Mouse (Mus musculus): ENCODE measurements around the gene Ttc28. TPM values are rescaled to one million over a fixed set of nuclear protein-coding genes. Genes with fewer than 3 reads are reported as not detected.
A peak's percentile ranks its signal among the peaks of the same experiment; 100 is the strongest.

The Ttc28 gene
- total RNA-seq, 2 experiments from 2014 or later, result 13.5 to 15.3 TPM

DNA sequence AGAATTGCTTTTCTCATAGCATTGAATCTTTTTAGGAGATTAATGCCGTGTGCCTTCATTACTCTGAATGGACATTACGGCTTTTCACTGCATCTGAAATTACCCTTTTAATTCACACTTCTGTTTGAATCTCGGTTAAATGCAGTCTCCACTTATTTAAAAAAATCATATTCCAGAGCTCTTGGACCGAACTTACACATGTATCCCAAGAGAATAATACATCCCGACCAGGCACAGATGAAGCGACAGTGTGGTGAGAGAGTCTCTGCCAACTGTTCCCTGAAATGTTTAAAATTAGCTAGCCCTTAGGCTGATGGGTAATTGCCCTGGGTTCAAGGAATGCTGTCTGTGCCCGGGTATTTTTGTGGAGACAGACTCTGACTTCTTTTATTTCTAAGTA, 118.1 kb downstream of the Ttc28 start:
- no peak for DNase-seq
- intact Hi-C loops (cut with DNase I), result no loop called here

DNA sequence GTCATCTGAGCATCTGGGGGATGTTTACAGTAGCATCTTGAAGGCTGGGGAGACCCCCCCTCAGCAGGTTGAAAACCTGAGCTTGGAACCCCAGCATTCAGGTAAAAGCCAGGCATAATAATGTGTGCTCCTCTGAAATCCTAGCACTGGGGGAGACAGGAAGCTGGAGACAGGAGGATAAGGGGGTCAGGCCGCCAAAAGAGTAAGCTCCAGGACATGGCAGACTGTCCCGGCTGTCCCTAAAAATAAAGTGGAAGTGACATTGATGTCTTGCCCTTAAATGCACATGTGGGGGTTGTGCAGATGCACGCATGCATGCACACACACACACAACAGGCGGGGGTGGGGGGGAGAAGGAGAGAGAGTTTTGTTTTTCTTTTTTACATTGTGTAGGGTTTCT, 118.7 kb downstream of the Ttc28 start:
- no peak for DNase-seq
- intact Hi-C loops (cut with DNase I), result no loop called here

DNA sequence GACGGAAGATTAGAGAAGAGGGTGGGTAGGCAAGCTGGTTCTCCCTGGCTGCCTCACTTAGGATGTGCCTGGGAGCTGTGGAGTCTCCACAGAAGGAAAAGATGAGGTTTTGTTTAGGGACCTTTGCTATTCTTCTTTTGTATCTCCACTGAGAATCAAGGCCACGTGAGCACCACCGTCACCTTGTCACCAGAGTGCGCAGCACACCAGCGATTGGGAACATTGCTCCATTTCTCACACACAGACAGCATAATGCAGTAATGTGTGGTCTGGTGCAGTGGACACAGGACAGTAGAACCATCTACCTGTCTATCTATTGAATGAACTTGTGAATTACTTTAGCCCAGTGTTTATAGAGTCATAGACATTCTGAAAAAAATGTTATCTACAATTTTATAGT, 121.3 kb downstream of the Ttc28 start:
- intact Hi-C loops (cut with DNase I), result no loop called here
- no peak for DNase-seq

GRCm38 (mm10) chr5:111003220-111003619, 123.6 kb downstream of the Ttc28 start:
- intact Hi-C loops (cut with DNase I), result no loop called here
- DNase-seq, result no peak

DNA sequence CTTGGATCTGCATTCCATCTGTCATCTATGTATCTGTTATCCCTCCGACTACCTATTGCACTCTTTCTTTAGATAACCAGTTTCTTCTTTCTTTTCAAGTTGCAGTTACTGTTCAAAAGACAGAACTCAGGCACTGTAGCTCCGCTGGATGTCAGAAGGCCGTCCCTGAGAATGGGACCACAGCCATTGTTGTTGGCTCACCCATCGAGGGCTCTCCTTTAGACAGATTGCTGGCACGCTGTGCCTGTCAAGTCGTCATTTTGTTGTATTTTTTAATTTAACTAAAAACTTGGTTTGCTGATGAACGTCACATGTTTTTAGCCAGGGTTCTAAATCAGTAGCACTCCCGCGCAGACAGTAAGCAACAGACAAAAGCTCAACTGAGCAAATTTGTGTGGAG, 124.1 kb downstream of the Ttc28 start:
- no peak for DNase-seq
- intact Hi-C loops (cut with DNase I), result no loop called here

GRCm38 (mm10) chr5:111006272-111007135, 126.9 kb downstream of the Ttc28 start:
- DNase-seq, result no peak
- intact Hi-C loops (cut with DNase I), result no loop called here

DNA sequence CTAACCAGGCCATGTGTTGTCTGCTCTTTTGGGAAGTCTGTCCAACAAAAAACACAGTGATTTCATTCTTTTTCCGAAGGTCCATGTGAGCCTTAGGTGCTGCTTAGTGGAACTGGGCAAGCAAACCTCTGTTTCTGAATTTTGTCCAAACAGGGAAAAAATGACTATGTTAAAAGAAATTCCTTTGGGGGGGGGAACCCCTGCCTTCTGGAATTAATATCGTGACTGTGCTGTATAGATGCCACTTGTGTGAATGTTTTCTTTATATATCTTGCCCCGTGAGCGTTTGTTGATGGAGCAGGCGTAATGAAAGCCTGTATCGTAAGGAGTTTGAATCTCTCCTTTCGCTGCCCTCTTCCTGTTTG, 127.5 kb downstream of the Ttc28 start:
- no peak for DNase-seq
- intact Hi-C loops (cut with DNase I), result no loop called here

DNA sequence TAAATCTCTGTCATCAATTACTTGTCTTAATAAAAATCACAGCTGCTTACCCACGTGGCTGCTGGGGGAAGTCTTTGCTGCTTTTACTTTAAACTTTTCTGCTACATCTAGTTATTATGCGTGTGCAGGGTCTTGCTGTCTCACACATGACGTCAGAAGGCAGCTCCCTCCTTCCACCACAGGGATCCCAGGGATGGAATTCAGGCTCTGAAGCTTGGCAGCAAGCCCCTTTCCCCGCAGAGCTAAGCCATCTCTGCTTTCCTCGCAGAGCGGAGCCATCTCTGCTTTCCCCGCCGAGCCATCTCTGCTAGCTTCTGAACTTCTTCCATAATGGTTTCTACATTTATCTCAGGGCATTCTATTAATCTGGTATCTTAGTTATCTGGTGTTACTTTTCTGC, 128.3 kb downstream of the Ttc28 start:
- intact Hi-C loops (cut with DNase I), result no loop called here
- no peak for DNase-seq

GRCm38 (mm10) chr5:111008431-111008830, 128.8 kb downstream of the Ttc28 start:
- DNase-seq, result no peak
- intact Hi-C loops (cut with DNase I), result no loop called here

DNA sequence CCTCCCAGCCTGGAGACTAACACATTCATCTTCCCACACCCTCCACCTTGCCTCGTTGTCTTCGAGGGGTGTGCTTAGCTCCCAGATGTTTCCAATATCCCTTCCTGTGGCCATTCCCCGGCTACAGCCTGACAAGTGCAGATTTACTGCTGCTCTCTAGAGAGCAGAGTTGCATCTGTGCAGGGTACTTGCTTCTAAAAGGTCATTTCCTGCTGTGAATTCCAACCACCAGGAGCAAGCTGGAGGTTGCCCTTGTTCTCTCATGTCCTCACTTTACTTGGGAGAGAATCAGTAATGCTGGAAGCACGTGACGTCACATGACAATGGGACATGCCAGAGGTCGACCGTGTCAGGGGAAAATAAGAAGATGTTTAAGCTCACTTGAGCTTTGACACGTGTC, 131.7 kb downstream of the Ttc28 start:
- DNase-seq, result peak in 1 of 2 experiments; percentile 22
- intact Hi-C loops (cut with DNase I), result no loop called here

DNA sequence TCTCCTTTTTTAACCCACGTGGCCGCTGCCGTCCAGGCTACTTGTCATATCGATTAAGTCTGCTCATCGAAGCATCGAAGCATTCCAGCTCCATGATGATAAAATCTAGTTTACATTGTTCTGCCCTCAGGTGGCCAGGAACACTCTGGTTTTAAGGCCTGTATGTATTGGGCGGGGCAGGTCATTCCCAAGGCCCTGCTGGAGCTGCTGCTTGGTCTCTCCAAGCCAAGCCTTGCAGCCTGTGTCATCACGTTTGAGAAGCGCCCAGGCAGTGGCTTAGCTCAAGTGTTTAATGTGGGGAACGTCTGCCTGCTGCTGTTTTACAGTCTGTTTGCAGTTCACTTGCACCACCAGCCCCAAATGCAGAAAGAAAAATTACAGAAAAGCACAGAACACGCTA, 132.5 kb downstream of the Ttc28 start:
- DNase-seq, result no peak
- intact Hi-C loops (cut with DNase I), result no loop called here

DNA sequence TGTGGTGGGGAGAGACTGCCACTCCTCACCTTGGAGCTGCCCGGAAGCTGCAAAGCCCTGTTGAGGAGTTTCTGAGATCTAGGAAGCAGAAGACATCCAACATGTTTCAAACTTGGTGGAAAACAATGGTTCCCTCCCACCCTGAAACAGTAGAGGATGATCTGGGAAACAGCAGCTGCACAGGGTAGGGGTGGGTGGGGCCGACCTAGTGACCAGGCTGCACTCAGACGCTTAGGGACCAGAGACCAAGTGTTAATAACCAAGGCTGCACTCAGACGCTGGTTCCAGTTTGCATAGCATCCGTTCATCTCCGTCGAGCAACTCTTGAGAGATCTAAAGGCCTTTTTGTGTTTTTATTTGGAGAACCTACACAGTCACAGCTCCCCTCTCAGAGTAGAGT, 133.0 kb downstream of the Ttc28 start:
- no peak for DNase-seq
- intact Hi-C loops (cut with DNase I), result no loop called here

DNA sequence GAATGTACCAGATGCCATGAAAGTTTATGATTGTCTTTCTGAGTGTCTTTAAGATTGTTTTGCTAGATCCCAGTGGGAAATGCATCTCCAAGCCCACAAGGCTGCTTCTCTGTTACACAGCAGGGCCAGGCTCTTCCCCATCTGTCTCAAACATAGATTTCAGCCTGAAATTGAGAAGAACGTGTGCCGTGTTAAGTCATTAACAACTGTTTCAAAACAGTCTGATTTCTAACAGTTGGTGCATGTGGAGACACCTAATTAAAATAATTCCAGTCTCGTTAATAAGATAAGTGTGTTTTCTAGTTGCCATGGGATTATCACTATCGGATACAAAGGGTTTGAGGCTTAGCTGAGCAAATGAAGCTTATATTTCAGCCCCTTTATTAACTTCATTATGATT, 135.4 kb downstream of the Ttc28 start:
- intact Hi-C loops (cut with DNase I), result no loop called here
- no peak for DNase-seq

DNA sequence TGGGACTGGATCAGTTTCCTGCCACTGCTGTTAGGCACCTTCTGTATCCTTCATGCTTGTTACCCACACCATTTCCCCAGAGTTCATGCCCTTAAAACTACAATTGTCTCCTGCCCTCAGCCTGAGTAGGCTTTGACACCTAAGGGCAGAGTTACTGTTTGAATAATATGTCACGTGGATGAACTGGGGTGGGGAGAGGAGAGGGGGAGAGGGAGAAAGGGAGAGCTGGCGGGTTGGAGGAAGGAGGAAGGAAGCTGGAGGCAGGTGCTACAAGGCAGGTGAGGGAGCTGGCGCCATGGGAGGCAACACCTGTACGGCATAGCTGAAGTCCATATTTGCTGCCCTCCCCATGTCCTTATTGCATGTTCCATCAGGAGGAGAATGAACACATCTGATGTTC, 137.7 kb downstream of the Ttc28 start:
- DNase-seq, result no peak
- intact Hi-C loops (cut with DNase I), result no loop called here

- no peak for DNase-seq
- intact Hi-C loops (cut with DNase I), result no loop called here
Observed at GRCm38 (mm10) chr5:111022339-111022738, 142.7 kb downstream of the Ttc28 start.

GRCm38 (mm10) chr5:111022940-111023339, 143.3 kb downstream of the Ttc28 start:
- DNase-seq, result no peak
- intact Hi-C loops (cut with DNase I), result no loop called here

DNA sequence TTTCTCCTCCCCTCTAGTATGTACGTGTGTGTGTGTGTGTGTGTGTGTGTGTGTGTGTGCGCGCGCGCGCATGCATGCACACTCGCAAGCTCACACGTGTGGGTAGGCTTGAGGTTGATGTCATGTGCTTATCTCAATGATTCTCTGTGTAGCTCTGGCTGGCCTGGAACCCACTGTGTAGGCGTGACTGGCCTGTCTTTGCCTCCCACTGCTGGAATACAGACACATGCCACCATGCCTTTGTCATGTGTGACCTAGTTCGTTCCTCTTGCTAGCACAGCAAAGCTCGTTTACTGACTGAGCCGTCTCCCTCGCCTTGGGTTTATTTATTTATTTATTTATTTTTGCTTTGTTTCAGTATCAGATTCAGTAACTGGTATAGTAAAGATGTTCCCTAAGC, 145.0 kb downstream of the Ttc28 start:
- intact Hi-C loops (cut with DNase I), result no loop called here
- no peak for DNase-seq

GRCm38 (mm10) chr5:111025476-111025875, 145.9 kb downstream of the Ttc28 start:
- intact Hi-C loops (cut with DNase I), result no loop called here
- DNase-seq, result no peak

GRCm38 (mm10) chr5:111026209-111026608, 146.6 kb downstream of the Ttc28 start:
- intact Hi-C loops (cut with DNase I), result no loop called here
- no peak for DNase-seq

DNA sequence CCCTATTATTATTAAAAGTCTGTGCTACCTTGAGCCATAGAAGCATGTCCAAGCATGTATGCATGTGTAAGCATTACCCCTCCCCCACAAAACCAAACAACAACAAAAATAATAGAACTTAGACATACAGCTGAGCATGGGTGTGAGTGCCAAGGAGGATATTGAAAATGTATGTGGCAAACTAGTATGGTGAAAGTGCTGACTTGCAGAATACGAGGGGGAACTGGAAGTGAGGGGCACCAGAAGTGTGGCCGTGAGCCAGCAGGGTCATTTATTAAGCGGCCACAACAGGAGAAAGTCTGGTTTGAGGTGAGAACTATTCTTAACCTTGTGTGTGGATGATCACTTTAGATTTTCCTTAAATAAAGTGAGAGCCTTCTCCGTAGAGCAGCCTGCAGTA, 148.7 kb downstream of the Ttc28 start:
- intact Hi-C loops (cut with DNase I), result no loop called here
- no peak for DNase-seq

DNA sequence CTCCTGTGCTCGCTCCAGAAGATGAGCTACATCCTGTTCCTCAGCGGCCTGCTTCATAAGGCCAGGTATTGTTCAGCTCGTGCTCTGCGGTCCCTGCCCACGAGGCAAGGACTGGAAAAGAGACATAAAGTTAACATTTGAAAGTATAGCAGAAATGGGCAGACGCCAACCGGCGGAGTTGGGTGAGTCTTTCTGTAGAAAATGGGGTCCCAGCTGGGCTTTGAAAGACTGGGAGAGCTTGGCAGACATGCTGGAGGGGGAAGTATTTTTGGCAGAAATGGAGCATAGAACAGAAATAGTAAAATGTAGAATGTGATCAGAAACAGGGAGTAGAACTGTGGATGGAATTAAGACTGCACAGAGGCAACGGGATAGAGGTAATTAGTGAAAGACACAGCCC, 149.3 kb downstream of the Ttc28 start:
- intact Hi-C loops (cut with DNase I), result no loop called here
- no peak for DNase-seq

- intact Hi-C loops (cut with DNase I), result no loop called here
Observed at GRCm38 (mm10) chr5:111032687-111033295, 153.2 kb downstream of the Ttc28 start.

DNA sequence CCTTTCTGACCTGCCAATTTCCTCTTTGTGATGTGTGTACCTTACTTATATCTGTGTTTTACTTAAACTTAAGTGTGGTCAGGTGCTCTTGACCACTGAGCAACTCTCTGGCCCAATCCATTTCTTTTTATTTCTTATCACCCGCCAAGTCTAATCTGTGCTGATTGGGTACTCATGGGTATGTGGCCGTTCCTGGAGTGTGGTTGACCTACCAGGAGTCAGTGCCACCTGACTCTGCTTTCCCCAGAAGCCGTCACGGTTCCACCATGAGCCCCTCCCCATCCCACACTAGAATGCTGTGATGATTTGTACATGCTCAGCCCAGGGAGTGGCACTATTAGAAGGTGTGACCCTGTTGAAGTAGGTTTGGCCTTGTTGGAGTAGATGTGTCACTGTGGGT, 153.9 kb downstream of the Ttc28 start:
- no peak for DNase-seq
- intact Hi-C loops (cut with DNase I), result no loop called here

More at GRCm38 (mm10) chr5:111032687-111033295, 153.2 kb downstream of the Ttc28 start:
- no peak for DNase-seq

Measured in heart, postnatal 36 days (tissue).